Comparison of ENCODE assay signal across 15 mouse cellular contexts in genomic region chr8:122086064-122086463, GRCm38 (mm10).
DNase-seq lines count a peak whose midpoint lies in the region.
"Had no signal": no experiment of that assay in that cellular context is flagged by ENCODE, and none has a peak within 500 bp of the region (broad histone marks: within the 10 kb centered on the region; RNA-seq: fewer than 3 reads in every experiment).

No protein-coding gene starts in this region.

- intact Hi-C loops in gastrocnemius, postnatal 14 days (cut with DNase I; ENCODE audit: low total_unique reads): no loop called here

- peak; percentile 37 for DNase-seq in adrenal gland, postnatal 14 days
- DNase-seq in adrenal gland, adult 18-20 months (ENCODE audit: low spot score in 2 of 2): no peak
- peak; percentile 41 for DNase-seq in gastrocnemius, postnatal 14 days
- no peak for DNase-seq in gastrocnemius, postnatal 25 days
- peak; percentile 30 for DNase-seq in cerebellum, adult 8-10 months
- DNase-seq in cerebellum, postnatal 36 days: peak; percentile 33 to 53
- no peak for DNase-seq in frontal cortex, postnatal 25 days (ENCODE audit: low spot score in 2 of 2)
- DNase-seq: gastrocnemius, postnatal 10 days; heart, adult 2 months; heart, postnatal 4 days; kidney, adult 2 months; lung, postnatal 4 days; midbrain, embryonic 14.5 days; right cerebral cortex, postnatal 14 days; thymus, postnatal 14 days had no signal

Comparison
In these comparisons a context has a peak if more than half of its experiments do, and no peak if none do; other contexts are left out.
1. DNase-seq: peak in adrenal gland, postnatal 14 days (single experiment), gastrocnemius, postnatal 14 days (single experiment), cerebellum, adult 8-10 months (single experiment) and cerebellum, postnatal 36 days (2 of 2); none in adrenal gland, adult 18-20 months (0 of 2), gastrocnemius, postnatal 25 days (single experiment) and frontal cortex, postnatal 25 days (0 of 2).